Mouse (Mus musculus) embryo, embryonic 10.5 days (tissue): ENCODE measurements at regions not wholly inside any gene's neighbourhood (a gene's known extent, or its start where the extent isn't known, plus 50 kb on each side); places are given as distances from the start of the nearest gene placed in this dataset.
"Not testable (repeated sequence)": the region's sequence is repeated elsewhere in the genome, so short reads cannot be mapped to it uniquely, and the experiment has no call there.

ENCODE experiments used
- DNase-seq: peaks from one replicate; pipeline ENCODE4 v3.0.0-alpha.2; 2015; ENCODE audit warnings: low spot score

GRCm38 (mm10) chr16:82430384-82430783 is 397.8 kb upstream of the Gm21833 start:
- DNase-seq, result no peak

- no peak for DNase-seq
Observed at GRCm38 (mm10) chr16:82431075-82431474, 397.1 kb upstream of the Gm21833 start.

GRCm38 (mm10) chr16:82431811-82432210 is 396.4 kb upstream of the Gm21833 start:
- no peak for DNase-seq

- DNase-seq, result no peak
Observed at GRCm38 (mm10) chr16:82460872-82461271, 367.3 kb upstream of the Gm21833 start.

- DNase-seq, result no peak
Observed at GRCm38 (mm10) chr16:82470736-82471387, 357.3 kb upstream of the Gm21833 start.

GRCm38 (mm10) chr16:82520406-82520805 is 307.8 kb upstream of the Gm21833 start:
- no peak for DNase-seq

- peak; percentile 2 for DNase-seq
Observed at GRCm38 (mm10) chr16:82521582-82521981, 306.6 kb upstream of the Gm21833 start.

- no peak for DNase-seq
Observed at GRCm38 (mm10) chr16:82564361-82564760, 263.8 kb upstream of the Gm21833 start.

- DNase-seq, result not testable (repeated sequence)
Observed at GRCm38 (mm10) chr16:82596461-82596860, 231.7 kb upstream of the Gm21833 start.

GRCm38 (mm10) chr16:82602038-82602437 is 226.1 kb upstream of the Gm21833 start:
- no peak for DNase-seq
